Mouse (Mus musculus): Measurements from ENCODE around the gene Gm20671.

- TF ChIP-seq CTCF (IDR thresholded peaks at IDR 0.05) (no peak), EP300 (IDR thresholded peaks at IDR 0.05) (no peak)
These were observed 7.6 kb upstream of the Gm20671 start for GRCm38 (mm10) chr5:32834497-32834896.

Measured in lung, postnatal 0 days (tissue).